Mouse (Mus musculus) brain, adult 2 months (tissue): Measurements from ENCODE around the gene Fyb.
"Not testable (repeated sequence)": the region's sequence is repeated elsewhere in the genome, so short reads cannot be mapped to it uniquely, and the experiment has no call there.

Source experiments
- DNase-seq: peaks from one replicate; pipeline ENCODE4 v3.0.0; 2011; ENCODE audit warnings: low read depth, low spot score

Fyb gene

DNA sequence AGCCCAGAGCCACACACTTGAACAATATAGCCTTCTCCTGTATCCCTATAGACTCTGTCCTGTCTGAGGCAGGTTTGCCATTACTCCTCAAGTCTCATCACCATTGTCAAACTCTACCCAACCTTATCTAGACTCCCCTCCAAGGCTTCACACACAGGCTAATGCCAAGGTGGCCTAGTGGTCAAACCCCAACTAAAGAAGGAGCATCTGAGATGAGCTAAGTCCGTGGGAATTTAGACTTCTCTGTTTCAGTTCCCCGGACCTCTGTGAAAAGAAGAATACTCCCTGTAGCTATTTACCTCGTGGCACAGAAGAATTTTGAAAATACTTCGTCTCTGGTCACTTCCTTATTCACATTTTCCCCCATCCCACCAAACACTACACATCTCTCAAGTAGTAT is 39.5 kb downstream of the Fyb start:
- no peak for DNase-seq

DNA sequence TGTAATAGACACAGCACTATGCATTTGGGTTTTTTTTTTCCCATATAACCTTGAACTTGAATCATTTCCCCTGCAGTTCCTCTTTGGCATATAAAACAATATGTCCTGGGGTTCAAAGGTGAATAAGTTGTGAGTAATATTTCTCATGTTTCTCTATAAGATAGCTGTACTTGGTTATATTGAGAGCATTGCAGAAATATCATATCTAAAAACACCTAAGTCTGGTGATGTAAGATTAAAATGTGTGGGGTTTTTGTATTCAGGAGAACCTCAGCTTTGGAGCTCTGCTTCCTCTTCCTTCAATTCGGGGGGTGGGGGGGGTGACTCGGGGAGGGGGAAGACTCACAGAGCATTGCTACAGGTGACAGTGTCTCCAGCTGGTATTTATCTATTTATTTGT is 40.0 kb downstream of the Fyb start:
- no peak for DNase-seq

DNA sequence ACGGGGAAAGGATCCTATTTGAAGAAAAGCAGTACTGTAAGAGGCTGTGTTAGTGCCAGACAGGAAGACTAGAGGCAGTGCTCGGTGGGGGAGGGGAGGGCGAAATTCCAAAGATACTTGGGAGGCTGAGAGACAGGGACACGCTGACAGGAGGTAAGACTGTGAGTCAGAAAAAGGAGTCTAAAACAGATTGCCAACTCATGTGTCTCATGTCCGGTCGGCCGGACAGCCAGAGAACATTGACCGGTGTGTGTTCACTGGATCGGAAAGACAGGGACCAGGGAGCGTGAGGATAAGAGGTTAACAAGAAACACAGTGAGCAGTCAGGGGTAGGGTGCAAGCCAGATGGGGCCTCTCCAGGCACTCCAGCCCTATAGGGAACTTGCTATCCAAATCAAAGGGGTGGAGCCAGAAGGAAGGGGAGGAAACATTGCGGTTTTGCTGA is 42.3 kb downstream of the Fyb start:
- peak; percentile 43 for DNase-seq

- no peak for DNase-seq
Measured at GRCm38 (mm10) chr15:6565873-6566272, 43.2 kb downstream of the Fyb start.

GRCm38 (mm10) chr15:6567993-6568392 is 45.3 kb downstream of the Fyb start:
- no peak for DNase-seq

DNA sequence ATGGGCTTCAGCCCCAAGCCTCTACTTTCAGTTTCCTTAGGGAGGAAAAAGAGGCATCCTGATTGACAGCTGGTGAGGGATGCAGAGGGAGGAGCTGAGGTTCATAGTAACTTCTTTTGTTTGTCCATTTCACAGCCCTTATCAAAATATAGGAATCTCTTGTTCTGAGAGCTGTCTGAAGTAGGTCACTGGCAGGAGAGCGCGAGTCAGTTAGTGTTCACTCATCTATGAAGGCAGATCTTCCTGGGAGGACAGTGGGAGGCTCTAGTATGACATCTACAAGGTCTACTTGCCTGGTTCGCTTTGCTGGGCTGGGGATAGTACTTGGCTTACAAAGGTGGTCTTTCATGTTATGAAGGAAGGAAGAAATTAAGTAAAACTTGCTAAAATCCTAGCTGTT is 46.0 kb downstream of the Fyb start:
- DNase-seq = no peak

- DNase-seq = peak; percentile 33
Measured at GRCm38 (mm10) chr15:6569074-6569473, 46.4 kb downstream of the Fyb start.

DNA sequence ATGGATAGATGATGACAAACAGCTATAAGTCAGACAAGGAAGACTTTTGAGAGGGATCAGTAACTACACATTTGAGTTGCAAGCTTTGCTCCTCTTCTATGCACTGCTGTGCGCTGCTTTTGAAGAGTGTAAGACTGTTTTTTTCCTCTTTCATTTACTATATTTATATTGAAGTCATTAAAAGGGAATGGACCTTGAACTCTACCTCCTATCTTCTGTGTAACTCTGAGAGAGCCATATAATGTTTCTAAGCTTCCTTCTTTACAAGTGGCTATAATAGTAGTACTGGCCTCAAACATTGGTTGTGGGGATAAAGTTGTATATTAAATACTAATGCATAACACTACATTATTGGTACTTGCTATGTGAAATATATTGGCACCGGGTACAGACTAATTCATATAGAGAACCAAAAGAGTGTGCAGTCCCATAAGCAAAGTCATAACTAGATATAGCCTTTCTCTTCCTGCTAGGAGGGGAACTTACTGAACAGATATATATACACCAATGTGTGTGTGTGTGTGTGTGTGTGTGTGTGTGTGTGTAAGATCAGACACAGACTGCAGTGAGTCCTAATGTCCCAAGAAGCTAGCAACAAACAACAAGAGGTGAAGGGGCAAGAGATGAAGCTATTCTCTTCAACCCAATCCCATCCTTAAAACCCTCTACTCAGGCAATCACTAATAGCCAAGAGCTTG is 47.7 kb downstream of the Fyb start:
- no peak for DNase-seq

DNA sequence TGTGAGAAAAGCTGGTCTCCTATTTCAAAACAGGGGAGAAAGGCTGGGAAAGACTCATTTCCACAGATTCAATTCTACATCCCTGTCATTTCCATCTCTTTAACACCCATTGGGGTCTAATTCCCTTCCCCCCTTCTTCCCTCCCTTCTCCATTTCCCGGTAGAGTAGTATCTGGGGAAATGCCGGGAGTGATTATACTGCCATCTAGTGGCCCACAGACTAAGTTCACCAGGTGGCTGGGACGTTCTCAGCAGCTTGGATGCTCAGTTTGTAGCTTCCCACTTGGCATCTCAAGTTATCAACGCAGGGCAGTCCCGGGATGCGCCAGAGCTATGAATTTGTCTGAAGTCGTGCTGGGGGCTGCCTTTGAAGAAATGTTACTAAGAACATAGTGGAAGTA is 48.2 kb downstream of the Fyb start:
- DNase-seq = peak; percentile 76

DNA sequence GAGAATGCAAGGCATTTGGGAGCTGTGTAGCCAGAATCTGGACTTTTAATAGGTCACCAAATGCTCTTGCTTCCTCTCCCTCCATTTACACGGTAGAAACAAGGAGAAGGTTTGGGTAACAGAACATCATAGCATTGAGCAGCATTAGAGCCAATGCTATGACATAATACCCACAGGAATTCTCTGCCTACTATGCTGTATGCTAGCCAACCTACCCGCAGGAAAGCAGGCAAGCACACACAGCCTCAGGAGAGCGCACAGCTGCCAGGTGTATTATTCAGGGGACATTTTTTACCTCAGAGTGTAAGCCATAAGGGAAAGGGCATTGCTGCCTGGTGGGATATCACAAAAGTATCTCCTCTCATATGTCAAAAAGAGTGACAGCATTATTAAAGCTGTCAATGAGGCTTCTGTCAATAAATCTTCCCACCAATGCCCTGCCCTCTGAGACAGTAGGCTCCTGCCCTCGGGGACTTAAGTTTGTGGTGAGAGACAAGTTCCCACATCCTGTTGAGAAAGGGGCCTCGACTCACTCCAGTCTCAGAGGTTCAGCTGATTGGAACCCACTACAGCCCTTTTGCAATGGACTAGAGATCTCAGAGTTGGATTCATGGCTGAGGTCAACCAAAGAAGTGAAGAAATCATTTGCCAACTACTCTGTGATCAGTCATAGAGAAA is 51.8 kb downstream of the Fyb start:
- peak; percentile 9 for DNase-seq

- no peak for DNase-seq
Measured at GRCm38 (mm10) chr15:6577971-6578370, 55.3 kb downstream of the Fyb start.

DNA sequence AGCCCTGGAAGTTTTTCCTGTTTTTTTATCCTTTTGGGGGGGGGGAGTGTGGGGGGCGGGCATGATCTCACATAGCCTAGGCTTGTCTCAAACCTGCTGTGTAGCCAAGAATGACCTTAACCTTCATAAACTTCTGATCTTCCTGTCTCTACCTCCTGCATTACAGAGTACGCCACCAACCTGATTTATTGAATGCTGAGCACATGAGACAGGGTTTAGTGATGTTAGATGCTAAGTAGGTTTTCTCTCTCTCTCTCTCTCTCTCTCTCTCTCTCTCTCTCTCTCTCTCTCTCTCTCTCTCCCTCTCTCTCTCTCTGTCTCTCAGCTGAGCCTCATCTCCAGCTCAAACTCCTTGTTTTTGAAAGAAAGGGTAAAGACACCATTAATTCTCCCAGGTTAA is 56.0 kb downstream of the Fyb start:
- no peak for DNase-seq

DNA sequence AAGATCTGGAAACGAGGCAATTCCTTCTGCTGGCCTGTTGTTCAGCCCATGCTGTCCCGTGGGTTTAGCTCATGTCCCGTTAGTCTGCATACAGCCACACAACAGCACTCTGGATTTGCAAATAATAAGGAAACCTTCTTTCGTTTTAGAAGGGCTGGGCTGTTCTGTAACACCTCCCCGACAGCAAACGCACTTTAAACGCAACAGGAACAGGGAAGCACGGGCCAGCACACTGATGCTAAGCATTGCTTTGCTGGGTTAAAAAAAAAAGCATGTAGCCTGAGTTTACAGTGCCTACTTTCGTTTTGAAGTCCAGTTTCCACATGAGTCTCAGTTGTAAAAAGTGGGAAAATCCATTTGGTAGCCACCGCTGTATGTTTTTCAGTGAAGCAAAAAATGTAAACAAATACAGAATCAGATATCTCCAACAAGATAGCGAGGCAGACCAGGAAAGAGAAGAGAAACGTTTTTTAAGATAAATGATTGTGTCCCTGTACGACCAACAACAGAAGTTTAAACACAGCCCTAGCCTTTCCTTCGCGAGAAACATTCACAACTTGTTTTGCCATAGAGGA is 56.6 kb downstream of the Fyb start:
- no peak for DNase-seq

- no peak for DNase-seq
Measured at GRCm38 (mm10) chr15:6579769-6580261, 57.2 kb downstream of the Fyb start.

DNA sequence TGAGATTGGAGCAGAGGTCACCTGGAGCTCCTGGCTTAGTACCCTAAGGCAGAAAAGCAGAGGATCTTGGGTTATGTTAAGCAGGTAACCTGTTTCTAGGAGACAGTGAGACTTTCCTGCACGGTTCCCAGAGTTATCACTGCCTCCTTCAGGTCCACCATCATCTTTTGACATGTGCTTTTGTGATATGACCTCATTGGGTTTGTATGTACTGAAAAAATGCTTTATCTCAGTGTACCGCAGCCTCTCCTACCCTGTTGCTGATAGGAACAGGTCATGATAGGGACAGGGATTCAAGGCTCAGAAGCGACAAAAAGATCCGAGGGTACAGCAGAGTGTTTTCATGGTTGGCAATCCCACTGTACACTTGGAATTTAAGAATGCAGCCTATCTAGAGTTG is 62.0 kb downstream of the Fyb start:
- no peak for DNase-seq

GRCm38 (mm10) chr15:6586351-6586750 is 63.7 kb downstream of the Fyb start:
- not testable (repeated sequence) for DNase-seq

GRCm38 (mm10) chr15:6587526-6587925 is 64.9 kb downstream of the Fyb start:
- DNase-seq = no peak

GRCm38 (mm10) chr15:6588192-6588591 is 65.5 kb downstream of the Fyb start:
- no peak for DNase-seq

GRCm38 (mm10) chr15:6590846-6591451 is 68.3 kb downstream of the Fyb start:
- no peak for DNase-seq

- no peak for DNase-seq
Measured at GRCm38 (mm10) chr15:6591527-6591926, 68.9 kb downstream of the Fyb start.

GRCm38 (mm10) chr15:6592561-6593253 is 70.1 kb downstream of the Fyb start:
- no peak for DNase-seq

DNA sequence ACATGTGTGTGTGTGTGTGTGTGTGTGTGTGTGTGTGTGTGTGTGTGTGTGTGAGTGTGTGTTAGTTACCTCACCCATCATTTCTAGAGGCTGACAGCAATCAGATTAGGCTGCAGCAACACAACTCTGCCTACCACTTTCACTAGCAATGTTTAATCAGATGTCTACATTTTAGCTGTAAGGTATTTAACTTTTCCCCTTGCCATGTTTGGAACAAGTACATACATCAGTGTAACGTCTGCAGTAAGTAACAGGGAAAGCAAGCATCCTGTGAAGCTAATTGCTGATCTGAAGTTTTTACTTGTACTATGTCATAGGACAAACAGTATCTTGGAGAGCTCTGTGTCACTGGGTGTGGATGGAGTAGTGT is 70.6 kb downstream of the Fyb start:
- no peak for DNase-seq
